Mouse (Mus musculus) embryonic fibroblast, embryonic 13.5 days (primary cell): ENCODE measurements around the gene Pygb.

Experiments used
- CTCF ChIP-seq: IDR thresholded peaks from 2 replicates; pipeline ENCODE4 v1.5.1; 2011; ENCODE audit warnings: mild to moderate bottlenecking, control low read depth, low read length, moderate library complexity, borderline replicate concordance; ENCODE audit not compliant: insufficient read depth
- POLR2A ChIP-seq: IDR thresholded peaks from 2 replicates; pipeline ENCODE4 v1.6.1; 2011; ENCODE audit warnings: low read depth, mild to moderate bottlenecking, control low read depth, low read length, moderate library complexity

GRCm38 (mm10) chr2:150788768-150789550, 2.4 kb downstream of the Pygb start:
- TF ChIP-seq CTCF (no peak), POLR2A (no peak)
